Mouse (Mus musculus): ENCODE results near the gene Tomm40. TPM values are rescaled to one million over a fixed set of nuclear protein-coding genes. Genes with fewer than 3 reads are reported as not detected.

The Tomm40 gene
- polyA plus RNA-seq, 1 experiment from 2014 or later = 152 TPM

GRCm38 (mm10) chr7:19700299-19701068, 14.8 kb downstream of the Tomm40 start:
- no peak for ATAC-seq (ENCODE audit: low FRiP score, low read depth)
- H3K9me3 ChIP-seq = no peaks in the 10 kb centered on the region
- H3K4me1 ChIP-seq = peaks cover 20% of the 10 kb centered on the region
- WGBS = 62% methylated on average over 12 of the region's 12 CpGs
- no peak overlapping the region for H3K4me3 ChIP-seq
- no peak overlapping the region for H3K9ac ChIP-seq (replicated peaks)
- H3K27ac ChIP-seq (replicated peaks) = no peak overlapping the region
- H3K36me3 ChIP-seq = peaks cover 36% of the 10 kb centered on the region
- H3K4me2 ChIP-seq (replicated peaks) = 0 out of 2 replicates have a peak overlapping the region, but pooled peaks have one; percentile 1
- no peaks in the 10 kb centered on the region for H3K27me3 ChIP-seq

- H3K4me3 ChIP-seq = no peak overlapping the region
- H3K4me1 ChIP-seq = peaks cover 20% of the 10 kb centered on the region
- no peak overlapping the region for H3K27ac ChIP-seq (replicated peaks)
- no peaks in the 10 kb centered on the region for H3K9me3 ChIP-seq
- H3K36me3 ChIP-seq = peaks cover 31% of the 10 kb centered on the region
- no peak overlapping the region for H3K4me2 ChIP-seq (replicated peaks)
- whole genome bisulfite sequencing = 82% methylated on average over 4 of the region's 4 CpGs
- H3K9ac ChIP-seq (replicated peaks) = no peak overlapping the region
- no peak for ATAC-seq (ENCODE audit: low FRiP score, low read depth)
- no peaks in the 10 kb centered on the region for H3K27me3 ChIP-seq
These were observed 15.4 kb downstream of the Tomm40 start for GRCm38 (mm10) chr7:19699827-19700148.

- WGBS = under 1% methylated on average over 20 of the region's 20 CpGs
- no peak within 1 kb of the TSS for H3K27ac ChIP-seq (replicated peaks)
- peak within 1 kb of the TSS; percentile 63 for H3K9ac ChIP-seq (replicated peaks)
- no peaks in the 10 kb centered on the region for H3K9me3 ChIP-seq
- peak within 1 kb of the TSS; percentile 37 for H3K4me3 ChIP-seq
- peaks cover 25% of the 10 kb centered on the region for H3K36me3 ChIP-seq
- H3K4me2 ChIP-seq (replicated peaks) = peak within 1 kb of the TSS; percentile 60
- peak; percentile 74 for ATAC-seq (ENCODE audit: low FRiP score, low read depth)
- peaks cover 20% of the 10 kb centered on the region for H3K4me1 ChIP-seq
- H3K27me3 ChIP-seq = no peaks in the 10 kb centered on the region
These were observed 16.1 kb downstream of the Tomm40 start, which contains the start of gene Apoe for GRCm38 (mm10) chr7:19698907-19699826. TSS of gene Apoe (minus strand) at chr7:19699188.

GRCm38 (mm10) chr7:19697949-19698906, 17.0 kb downstream of the Tomm40 start:
- H3K36me3 ChIP-seq = peaks cover 18% of the 10 kb centered on the region
- no peak overlapping the region for H3K27ac ChIP-seq (replicated peaks)
- H3K4me3 ChIP-seq = peak overlapping the region; percentile 37
- peaks cover 24% of the 10 kb centered on the region for H3K4me1 ChIP-seq
- H3K27me3 ChIP-seq = no peaks in the 10 kb centered on the region
- peak overlapping the region; percentile 60 for H3K4me2 ChIP-seq (replicated peaks)
- ATAC-seq (ENCODE audit: low FRiP score, low read depth) = peak; percentile 13; the same call in 1 of the 2 replicates
- no peaks in the 10 kb centered on the region for H3K9me3 ChIP-seq
- H3K9ac ChIP-seq (replicated peaks) = peak overlapping the region; percentile 63
- WGBS = 3% methylated on average over 28 of the region's 28 CpGs

- H3K27me3 ChIP-seq = no peaks in the 10 kb centered on the region
- peaks cover 26% of the 10 kb centered on the region for H3K4me1 ChIP-seq
- no peak overlapping the region for H3K4me3 ChIP-seq
- peaks cover 8% of the 10 kb centered on the region for H3K36me3 ChIP-seq
- no peak overlapping the region for H3K27ac ChIP-seq (replicated peaks)
- no peak for ATAC-seq (ENCODE audit: low FRiP score, low read depth)
- no peaks in the 10 kb centered on the region for H3K9me3 ChIP-seq
- WGBS = 94% methylated on average over 34 of the region's 34 CpGs
- H3K4me2 ChIP-seq (replicated peaks) = no peak overlapping the region
- H3K9ac ChIP-seq (replicated peaks) = no peak overlapping the region
These were observed 18.8 kb downstream of the Tomm40 start for GRCm38 (mm10) chr7:19696336-19696873.

GRCm38 (mm10) chr7:19695881-19696280, 19.4 kb downstream of the Tomm40 start:
- H3K36me3 ChIP-seq = peaks cover 8% of the 10 kb centered on the region
- peaks cover 25% of the 10 kb centered on the region for H3K4me1 ChIP-seq
- no peak overlapping the region for H3K4me2 ChIP-seq (replicated peaks)
- no peak overlapping the region for H3K27ac ChIP-seq (replicated peaks)
- H3K4me3 ChIP-seq = no peak overlapping the region
- no peak overlapping the region for H3K9ac ChIP-seq (replicated peaks)
- H3K27me3 ChIP-seq = no peaks in the 10 kb centered on the region
- WGBS = 89% methylated on average over 6 of the region's 6 CpGs
- no peaks in the 10 kb centered on the region for H3K9me3 ChIP-seq
- no peak for ATAC-seq (ENCODE audit: low FRiP score, low read depth)

GRCm38 (mm10) chr7:19695213-19695594, 20.0 kb downstream of the Tomm40 start:
- Histone ChIP-seq H3K27me3 (no peaks in the 10 kb centered on the region), H3K4me3 (no peak overlapping the region), H3K9ac (replicated peaks) (no peak overlapping the region), H3K36me3 (peaks cover 8% of the 10 kb centered on the region), H3K4me2 (replicated peaks) (no peak overlapping the region), H3K4me1 (peaks cover 23% of the 10 kb centered on the region), H3K27ac (replicated peaks) (no peak overlapping the region), H3K9me3 (no peaks in the 10 kb centered on the region)
- 66% methylated on average over 8 of the region's 8 CpGs for WGBS
- ATAC-seq (ENCODE audit: low FRiP score, low read depth) = no peak

GRCm38 (mm10) chr7:19694336-19695212, 20.7 kb downstream of the Tomm40 start:
- peaks cover 8% of the 10 kb centered on the region for H3K36me3 ChIP-seq
- no peaks in the 10 kb centered on the region for H3K9me3 ChIP-seq
- H3K9ac ChIP-seq (replicated peaks) = no peak overlapping the region
- H3K27ac ChIP-seq (replicated peaks) = no peak overlapping the region
- H3K27me3 ChIP-seq = no peaks in the 10 kb centered on the region
- no peak for ATAC-seq (ENCODE audit: low FRiP score, low read depth)
- no peak overlapping the region for H3K4me2 ChIP-seq (replicated peaks)
- no peak overlapping the region for H3K4me3 ChIP-seq
- peaks cover 22% of the 10 kb centered on the region for H3K4me1 ChIP-seq
- WGBS = 87% methylated on average over 10 of the region's 10 CpGs

GRCm38 (mm10) chr7:19693421-19693820, 21.8 kb downstream of the Tomm40 start:
- no peak overlapping the region for H3K27ac ChIP-seq (replicated peaks)
- no peak overlapping the region for H3K4me3 ChIP-seq
- no peak overlapping the region for H3K9ac ChIP-seq (replicated peaks)
- 37% methylated on average over 10 of the region's 10 CpGs for WGBS
- H3K9me3 ChIP-seq = no peaks in the 10 kb centered on the region
- peaks cover 11% of the 10 kb centered on the region for H3K4me1 ChIP-seq
- ATAC-seq (ENCODE audit: low FRiP score, low read depth) = no peak
- H3K4me2 ChIP-seq (replicated peaks) = no peak overlapping the region
- no peaks in the 10 kb centered on the region for H3K27me3 ChIP-seq
- H3K36me3 ChIP-seq = peaks cover 8% of the 10 kb centered on the region

GRCm38 (mm10) chr7:19691873-19692865, 23.1 kb downstream of the Tomm40 start, which contains the start of gene Apoc1:
TSS of gene Apoc1 (minus strand) at chr7:19692660.
- no peak within 1 kb of the TSS for H3K4me3 ChIP-seq

More at GRCm38 (mm10) chr7:19691873-19692865, 23.1 kb downstream of the Tomm40 start, which contains the start of gene Apoc1:
- 51% methylated on average over 28 of the region's 28 CpGs for WGBS
- H3K27ac ChIP-seq (replicated peaks) = no peak within 1 kb of the TSS
- no peak within 1 kb of the TSS for H3K4me2 ChIP-seq (replicated peaks)
- no peak within 1 kb of the TSS for H3K9ac ChIP-seq (replicated peaks)
- H3K9me3 ChIP-seq = no peaks in the 10 kb centered on the region
- peaks cover 8% of the 10 kb centered on the region for H3K36me3 ChIP-seq
- ATAC-seq (ENCODE audit: low FRiP score, low read depth) = no peak
- H3K27me3 ChIP-seq = no peaks in the 10 kb centered on the region
- peaks cover 5% of the 10 kb centered on the region; the same call in 1 of the 2 replicates for H3K4me1 ChIP-seq
